19 mouse cellular contexts compared by ENCODE assay signal in genomic region chr3:88628766-88629165, GRCm38 (mm10). TPM values are rescaled to one million over a fixed set of nuclear protein-coding genes. Genes with fewer than 3 reads are reported as not detected.
DNase-seq lines count a peak whose midpoint lies in the region; ATAC-seq and TF ChIP-seq lines count a peak whose summit lies in the region.
"Had no signal": no experiment of that assay in that cellular context is flagged by ENCODE, and none has a peak within 500 bp of the region (broad histone marks: within the 10 kb centered on the region; RNA-seq: fewer than 3 reads in every experiment).

No protein-coding gene starts in this region.

- DNase-seq in cerebellum, adult 2 months: no peak
- DNase-seq in cerebellum, adult 11 months: no peak
- no peak for DNase-seq in heart, postnatal 14 days
- no peak for DNase-seq in layer of hippocampus, adult 2 months (ENCODE audit: low spot score in 2 of 2)
- DNase-seq in layer of hippocampus, postnatal 36 days: no peak
- DNase-seq in midbrain, embryonic 10.5 days (ENCODE audit: low spot score): no peak
- DNase-seq in midbrain, embryonic 11.5 days (ENCODE audit: low spot score, missing footprints): no peak
- DNase-seq: adrenal gland, postnatal 10 days; cerebellum, adult 9-11 months; gastrocnemius, postnatal 14 days; thymus, postnatal 25 days had no signal

- intact Hi-C loops in heart, postnatal 14 days (cut with DNase I): no loop called here

- TF ChIP-seq POLR2A in cerebellum, adult 2 months (IDR thresholded peaks at IDR 0.05; ENCODE audit: borderline replicate concordance, insufficient read depth, low read length): no peak

- no peak for ATAC-seq in heart, embryonic 14.5 days (ENCODE audit: insufficient number of reproducible peaks, insufficient read depth, low FRiP score, low read depth)
- no peak for ATAC-seq in midbrain, embryonic 11.5 days (ENCODE audit: low FRiP score)
- ATAC-seq: hindbrain, postnatal 0 days; midbrain, embryonic 16.5 days had no signal

- WGBS in cerebellum, adult 2 months: 59% methylated on average over 4 of the region's 4 CpGs
- 67% methylated on average over 4 of the region's 4 CpGs for WGBS in heart, embryonic 14.5 days
- 80% methylated on average over 4 of the region's 4 CpGs for WGBS in midbrain, embryonic 10.5 days
- WGBS in midbrain, embryonic 11.5 days: 71% methylated on average over 4 of the region's 4 CpGs

- H3K27ac ChIP-seq in cerebellum, adult 2 months (ENCODE audit: insufficient read depth, low read length): peak overlapping the region; percentile 64
- H3K27ac ChIP-seq in heart, embryonic 14.5 days (replicated peaks in 1 of 2; ENCODE audit: control insufficient read depth in 1 of 2, insufficient read depth in 1 of 2, low read depth in 2 of 2, low read length in 2 of 2): no peak overlapping the region; a peak in 1 of 4 replicates
- peak overlapping the region; percentile 98 for H3K27ac ChIP-seq in layer of hippocampus, adult 2 months
- peak overlapping the region; percentile 28; the same call in 1 of the 2 replicates for H3K27ac ChIP-seq in midbrain, embryonic 10.5 days (replicated peaks)
- H3K27ac ChIP-seq in midbrain, embryonic 11.5 days (ENCODE audit: low read depth, low read length): no peak overlapping the region
- H3K27ac ChIP-seq: hindbrain, postnatal 0 days had no signal

- peak overlapping the region; percentile 35 for H3K9ac ChIP-seq in heart, embryonic 14.5 days (ENCODE audit: low read length)
- H3K9ac ChIP-seq in midbrain, embryonic 11.5 days (ENCODE audit: low read length): no peak overlapping the region

- H3K4me2 ChIP-seq in heart, embryonic 14.5 days (ENCODE audit: low read length): no peak overlapping the region
- no peak overlapping the region for H3K4me2 ChIP-seq in midbrain, embryonic 11.5 days

- H3K4me3 ChIP-seq in cerebellum, adult 2 months (replicated peaks; ENCODE audit: insufficient read depth, low read depth, low read length): no peak overlapping the region
- H3K4me3 ChIP-seq in heart, embryonic 14.5 days (ENCODE audit: control insufficient read depth in 1 of 2, insufficient read depth in 1 of 2, low read depth in 1 of 2, low read length in 2 of 2): no peak overlapping the region
- H3K4me3 ChIP-seq in layer of hippocampus, adult 2 months: peak overlapping the region; percentile 8; the same call in 1 of the 2 replicates
- 0 out of 2 replicates have a peak overlapping the region, but pooled peaks have one; percentile 1 for H3K4me3 ChIP-seq in midbrain, embryonic 10.5 days
- H3K4me3 ChIP-seq in midbrain, embryonic 11.5 days (ENCODE audit: low read depth, low read length): no peak overlapping the region

- H3K36me3 ChIP-seq in heart, embryonic 14.5 days (ENCODE audit: control insufficient read depth, insufficient read depth, low read length): peaks cover 82% of the 10 kb centered on the region
- peaks cover 92% of the 10 kb centered on the region for H3K36me3 ChIP-seq in midbrain, embryonic 10.5 days
- H3K36me3 ChIP-seq in midbrain, embryonic 11.5 days (ENCODE audit: control insufficient read depth, insufficient read depth, low read length): peaks cover 23% of the 10 kb centered on the region

- no peaks in the 10 kb centered on the region for H3K27me3 ChIP-seq in cerebellum, adult 2 months (ENCODE audit: control insufficient read depth, insufficient read depth, low read length)
- H3K27me3 ChIP-seq in heart, embryonic 14.5 days (ENCODE audit: control insufficient read depth, insufficient read depth, low read length): no peaks in the 10 kb centered on the region
- H3K27me3 ChIP-seq in midbrain, embryonic 10.5 days (ENCODE audit: low read depth, poor library complexity, severe bottlenecking): no peaks in the 10 kb centered on the region
- H3K27me3 ChIP-seq in midbrain, embryonic 11.5 days (ENCODE audit: control insufficient read depth, insufficient read depth, low read length): no peaks in the 10 kb centered on the region

- TF ChIP-seq CTCF in cerebellum, adult 2 months (IDR thresholded peaks at IDR 0.05; ENCODE audit: borderline replicate concordance, insufficient read depth, low read depth, low read length): no peak
- no peak for TF ChIP-seq CTCF in layer of hippocampus, adult 2 months (conservative IDR thresholded peaks at IDR 0.05)

- H3K9me3 ChIP-seq in heart, embryonic 14.5 days (ENCODE audit: control insufficient read depth, low read length): no peaks in the 10 kb centered on the region
- H3K9me3 ChIP-seq in midbrain, embryonic 10.5 days (replicated peaks): no peaks in the 10 kb centered on the region
- H3K9me3 ChIP-seq in midbrain, embryonic 11.5 days (ENCODE audit: control insufficient read depth, low read length): no peaks in the 10 kb centered on the region

- H3K4me1 ChIP-seq in cerebellum, adult 2 months (ENCODE audit: control insufficient read depth, insufficient read depth, low read length): peaks cover 59% of the 10 kb centered on the region
- H3K4me1 ChIP-seq in heart, embryonic 14.5 days (ENCODE audit: control insufficient read depth in 2 of 2, insufficient read depth in 2 of 2, low read length in 2 of 2): peaks cover 68 to 93% of the 10 kb centered on the region in 2 experiments
- H3K4me1 ChIP-seq in midbrain, embryonic 10.5 days: peaks cover 66% of the 10 kb centered on the region
- H3K4me1 ChIP-seq in midbrain, embryonic 11.5 days (ENCODE audit: control insufficient read depth, insufficient read depth, low read length): peaks cover 18% of the 10 kb centered on the region

RNA-seq across cellular contexts. Expression of gene Arhgef2, which starts 23.0 kb away (rescaled TPM):
- 128 and 129 TPM in 2 replicates for polyA plus RNA-seq in cerebellum, adult 2 months (2012; rRNA removed)
- polyA plus RNA-seq in heart, embryonic 14.5 days (2014; fragmentation: Nextera tagmentation; extraction: Ambion mirVana): 92.6 and 94.2 TPM in 2 replicates
- total RNA-seq in heart, postnatal 14 days (2021): 10 to 100 TPM; 71.1 to 71.5 TPM
- total RNA-seq in layer of hippocampus, adult 2 months (2021): 100 to 1,000 TPM; 268 to 283 TPM
- total RNA-seq in layer of hippocampus, postnatal 36 days (2021): 100 to 1,000 TPM; 250 to 265 TPM
- polyA plus RNA-seq in midbrain, embryonic 10.5 days (2016; fragmentation: Nextera tagmentation; extraction: Ambion mirVana): 82.2 and 106 TPM in 2 replicates
- 99.0 and 117 TPM in 2 replicates for polyA plus RNA-seq in midbrain, embryonic 11.5 days (2014; fragmentation: Nextera tagmentation; extraction: Ambion mirVana)

RNA-seq across cellular contexts. Expression of gene Rxfp4, which starts 24.2 kb away (rescaled TPM):
- not detected in 2 replicates for polyA plus RNA-seq in cerebellum, adult 2 months (2012; rRNA removed)
- polyA plus RNA-seq in heart, embryonic 14.5 days (2014; fragmentation: Nextera tagmentation; extraction: Ambion mirVana): not detected in 2 replicates
- total RNA-seq in heart, postnatal 14 days (2021): not detected
- total RNA-seq in layer of hippocampus, adult 2 months (2021): not detected
- not detected for total RNA-seq in layer of hippocampus, postnatal 36 days (2021)
- polyA plus RNA-seq in midbrain, embryonic 10.5 days (2016; fragmentation: Nextera tagmentation; extraction: Ambion mirVana): not detected in 2 replicates
- polyA plus RNA-seq in midbrain, embryonic 11.5 days (2014; fragmentation: Nextera tagmentation; extraction: Ambion mirVana): 0.14 TPM in 1 of 2 replicates, not detected in the other
- total RNA-seq: adrenal gland, postnatal 10 days; gastrocnemius, postnatal 14 days; hindbrain, postnatal 0 days; layer of hippocampus, adult 18-20 months; left cerebral cortex, adult 8-10 months had no signal
- polyA plus RNA-seq: hindbrain, postnatal 0 days; kidney, embryonic 14.5 days; macrophage; midbrain, embryonic 16.5 days; neural tube, embryonic 11.5 days had no signal

RNA-seq across cellular contexts. Expression of gene Ssr2, which starts 53.1 kb away (rescaled TPM):
- 141 and 142 TPM in 2 replicates for polyA plus RNA-seq in cerebellum, adult 2 months (2012; rRNA removed)
- 178 and 181 TPM in 2 replicates for polyA plus RNA-seq in heart, embryonic 14.5 days (2014; fragmentation: Nextera tagmentation; extraction: Ambion mirVana)
- total RNA-seq in heart, postnatal 14 days (2021): 100 to 1,000 TPM in 1 of 2 experiments, 10 to 100 TPM in 1; 95.9 to 108 TPM
- total RNA-seq in layer of hippocampus, adult 2 months (2021): 10 to 100 TPM; 86.8 to 91.6 TPM
- total RNA-seq in layer of hippocampus, postnatal 36 days (2021): 10 to 100 TPM; 97.1 to 98.9 TPM
- polyA plus RNA-seq in midbrain, embryonic 10.5 days (2016; fragmentation: Nextera tagmentation; extraction: Ambion mirVana): 201 and 207 TPM in 2 replicates
- polyA plus RNA-seq in midbrain, embryonic 11.5 days (2014; fragmentation: Nextera tagmentation; extraction: Ambion mirVana): 154 and 157 TPM in 2 replicates

RNA-seq across cellular contexts. Expression of gene Khdc4, which starts 56.8 kb away (rescaled TPM):
- 92.7 and 99.6 TPM in 2 replicates for polyA plus RNA-seq in cerebellum, adult 2 months (2012; rRNA removed)
- polyA plus RNA-seq in heart, embryonic 14.5 days (2014; fragmentation: Nextera tagmentation; extraction: Ambion mirVana): 60.2 and 62.0 TPM in 2 replicates
- total RNA-seq in heart, postnatal 14 days (2021): 10 to 100 TPM; 36.9 to 40.5 TPM
- total RNA-seq in layer of hippocampus, adult 2 months (2021): 10 to 100 TPM; 55.1 to 55.5 TPM
- 10 to 100 TPM; 49.1 to 61.1 TPM for total RNA-seq in layer of hippocampus, postnatal 36 days (2021)
- 95.5 and 102 TPM in 2 replicates for polyA plus RNA-seq in midbrain, embryonic 10.5 days (2016; fragmentation: Nextera tagmentation; extraction: Ambion mirVana)
- 107 and 109 TPM in 2 replicates for polyA plus RNA-seq in midbrain, embryonic 11.5 days (2014; fragmentation: Nextera tagmentation; extraction: Ambion mirVana)

Comparison
In these comparisons a context has a peak if more than half of its experiments do, and no peak if none do; other contexts are left out.
1. H3K27ac ChIP-seq: peak in cerebellum, adult 2 months (single experiment), layer of hippocampus, adult 2 months (single experiment) and midbrain, embryonic 10.5 days (single experiment); none in heart, embryonic 14.5 days (0 of 2) and midbrain, embryonic 11.5 days (single experiment).
2. H3K4me3 ChIP-seq: peak in layer of hippocampus, adult 2 months (single experiment) and midbrain, embryonic 10.5 days (single experiment); none in cerebellum, adult 2 months (single experiment), heart, embryonic 14.5 days (0 of 2) and midbrain, embryonic 11.5 days (single experiment).